Mouse (Mus musculus): ENCODE results near the gene Atg101.

Gene Atg101

GRCm38 (mm10) chr15:101255842-101256462 lies 28.1 kb upstream of the Atg101 start:
- no peak for DNase-seq (ENCODE audit: low spot score)

GRCm38 (mm10) chr15:101256463-101257206 lies 27.4 kb upstream of the Atg101 start:
- DNase-seq (ENCODE audit: low spot score), result no peak

- DNase-seq (ENCODE audit: low spot score), result no peak
Measured at GRCm38 (mm10) chr15:101258420-101258819, 25.7 kb upstream of the Atg101 start.

- no peak for DNase-seq (ENCODE audit: low spot score)
Measured at GRCm38 (mm10) chr15:101259922-101260321, 24.1 kb upstream of the Atg101 start.

- no peak for DNase-seq (ENCODE audit: low spot score)
Measured at GRCm38 (mm10) chr15:101260387-101260786, 23.7 kb upstream of the Atg101 start.

- no peak for DNase-seq (ENCODE audit: low spot score)
Measured at GRCm38 (mm10) chr15:101260874-101261622, 23.0 kb upstream of the Atg101 start.

- no peak for DNase-seq (ENCODE audit: low spot score)
Measured at GRCm38 (mm10) chr15:101262502-101262901, 21.6 kb upstream of the Atg101 start.

- DNase-seq (ENCODE audit: low spot score), result peak; percentile 93
Measured at GRCm38 (mm10) chr15:101266132-101266963, 17.7 kb upstream of the Atg101 start.

GRCm38 (mm10) chr15:101267053-101268032 lies 16.7 kb upstream of the Atg101 start:
- no peak for DNase-seq (ENCODE audit: low spot score)

- DNase-seq (ENCODE audit: low spot score), result no peak
Measured at GRCm38 (mm10) chr15:101270101-101270820, 13.8 kb upstream of the Atg101 start.

- DNase-seq (ENCODE audit: low spot score), result no peak
Measured at GRCm38 (mm10) chr15:101271107-101271506, 13.0 kb upstream of the Atg101 start.

- DNase-seq (ENCODE audit: low spot score), result no peak
Measured at GRCm38 (mm10) chr15:101271513-101271912, 12.6 kb upstream of the Atg101 start.

GRCm38 (mm10) chr15:101274380-101274779 lies 9.7 kb upstream of the Atg101 start:
- no peak for DNase-seq (ENCODE audit: low spot score)

GRCm38 (mm10) chr15:101277351-101277899 lies 6.6 kb upstream of the Atg101 start:
- DNase-seq (ENCODE audit: low spot score), result no peak

GRCm38 (mm10) chr15:101278589-101278988 lies 5.5 kb upstream of the Atg101 start:
- peak; percentile 38 for DNase-seq (ENCODE audit: low spot score)

GRCm38 (mm10) chr15:101279430-101279999 lies 4.6 kb upstream of the Atg101 start:
- peak; percentile 88 for DNase-seq (ENCODE audit: low spot score)

- no peak for DNase-seq (ENCODE audit: low spot score)
Measured at GRCm38 (mm10) chr15:101282471-101282870, 1.6 kb upstream of the Atg101 start.

GRCm38 (mm10) chr15:101283183-101283910 lies 725 bp upstream of the Atg101 start:
- no peak for DNase-seq (ENCODE audit: low spot score)

Measured in ovary, adult 18-20 months (tissue).